ENCODE assay signal across 28 mouse cellular contexts in the genomic region with DNA sequence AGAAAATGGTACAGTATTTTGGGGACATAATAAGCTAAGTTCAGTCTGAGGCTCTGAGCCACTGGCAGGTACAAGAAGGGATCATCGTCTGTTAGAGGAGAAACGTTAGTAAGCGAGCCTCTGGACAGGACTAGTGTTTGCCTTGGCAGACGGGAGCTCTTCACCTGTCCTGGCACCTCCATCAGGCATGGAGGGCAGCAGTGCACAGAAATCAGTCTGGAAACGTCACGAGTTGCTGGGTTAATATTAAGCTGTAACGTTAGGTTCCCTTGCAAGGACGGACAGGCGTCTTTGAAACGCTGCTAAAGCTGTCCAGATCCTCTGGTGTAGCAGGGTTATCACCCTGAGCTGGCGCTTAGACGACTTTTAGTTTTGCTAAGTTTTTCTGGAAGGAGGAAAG. TPM values are rescaled to one million over a fixed set of nuclear protein-coding genes. Genes with fewer than 3 reads are reported as not detected.
DNase-seq lines count a peak whose midpoint lies in the region; ATAC-seq and TF ChIP-seq lines count a peak whose summit lies in the region.
"Had no signal": no experiment of that assay in that cellular context is flagged by ENCODE, and none has a peak within 500 bp of the region (broad histone marks: within the 10 kb centered on the region; RNA-seq: fewer than 3 reads in every experiment).

No protein-coding gene starts in this region.

- H3K9ac ChIP-seq in intestine, embryonic 14.5 days (ENCODE audit: low read length), result no peak overlapping the region
- no peak overlapping the region for H3K9ac ChIP-seq in intestine, embryonic 15.5 days
- H3K9ac ChIP-seq in lung, postnatal 0 days (replicated peaks; ENCODE audit: low read depth), result no peak overlapping the region
- H3K9ac ChIP-seq: embryonic facial prominence, embryonic 13.5 days; forebrain, embryonic 12.5 days; forebrain, embryonic 15.5 days; heart, embryonic 12.5 days; heart, embryonic 15.5 days had no signal

- H3K9me3 ChIP-seq in intestine, embryonic 14.5 days (ENCODE audit: control insufficient read depth, low read length), result no peaks in the 10 kb centered on the region
- no peaks in the 10 kb centered on the region for H3K9me3 ChIP-seq in intestine, embryonic 15.5 days
- no peaks in the 10 kb centered on the region for H3K9me3 ChIP-seq in lung, postnatal 0 days (ENCODE audit: low read length)
- H3K9me3 ChIP-seq: embryonic facial prominence, embryonic 13.5 days; forebrain, embryonic 12.5 days; forebrain, embryonic 15.5 days; heart, embryonic 12.5 days; heart, embryonic 15.5 days had no signal

- TF ChIP-seq CTCF in kidney, adult 2 months (conservative IDR thresholded peaks at IDR 0.05; ENCODE audit: insufficient read depth, insufficient read length, low read depth, low read length), result no peak
- TF ChIP-seq CTCF in lung, postnatal 0 days (IDR thresholded peaks at IDR 0.05), result no peak

- H3K27me3 ChIP-seq in intestine, embryonic 14.5 days (replicated peaks; ENCODE audit: control insufficient read depth, insufficient read depth, low read length), result no peaks in the 10 kb centered on the region
- H3K27me3 ChIP-seq in intestine, embryonic 15.5 days (replicated peaks), result no peaks in the 10 kb centered on the region
- H3K27me3 ChIP-seq in kidney, adult 2 months (replicated peaks; ENCODE audit: control insufficient read depth, insufficient read depth, low read length), result no peaks in the 10 kb centered on the region
- no peaks in the 10 kb centered on the region for H3K27me3 ChIP-seq in lung, postnatal 0 days (replicated peaks; ENCODE audit: insufficient read depth, low read length)
- H3K27me3 ChIP-seq: embryonic facial prominence, embryonic 13.5 days; forebrain, embryonic 12.5 days; forebrain, embryonic 15.5 days; heart, embryonic 12.5 days; heart, embryonic 15.5 days had no signal

- no peak for TF ChIP-seq POLR2A in kidney, adult 2 months (IDR thresholded peaks at IDR 0.05; ENCODE audit: low read depth, low read length)

- H3K27ac ChIP-seq in intestine, embryonic 14.5 days (ENCODE audit: low read depth), result no peak overlapping the region
- H3K27ac ChIP-seq in intestine, embryonic 15.5 days, result no peak overlapping the region
- H3K27ac ChIP-seq in kidney, adult 2 months (ENCODE audit: insufficient read depth, low read depth, low read length), result no peak overlapping the region
- H3K27ac ChIP-seq in lung, postnatal 0 days (ENCODE audit: low read length), result no peak overlapping the region
- H3K27ac ChIP-seq: embryonic facial prominence, embryonic 10.5 days; embryonic facial prominence, embryonic 13.5 days; forebrain, embryonic 12.5 days; forebrain, embryonic 15.5 days; heart, embryonic 15.5 days; hindbrain, embryonic 10.5 days had no signal

- no peaks in the 10 kb centered on the region for H3K4me1 ChIP-seq in intestine, embryonic 14.5 days (replicated peaks; ENCODE audit: control insufficient read depth, insufficient read depth, low read length)
- no peaks in the 10 kb centered on the region for H3K4me1 ChIP-seq in intestine, embryonic 15.5 days (replicated peaks)
- H3K4me1 ChIP-seq in kidney, adult 2 months (ENCODE audit: control insufficient read depth, insufficient read depth, low read length), result no peaks in the 10 kb centered on the region
- H3K4me1 ChIP-seq in lung, postnatal 0 days (ENCODE audit: insufficient read depth, low read depth, low read length), result no peaks in the 10 kb centered on the region
- H3K4me1 ChIP-seq: embryonic facial prominence, embryonic 10.5 days; embryonic facial prominence, embryonic 13.5 days; forebrain, embryonic 12.5 days; forebrain, embryonic 15.5 days; heart, embryonic 12.5 days; heart, embryonic 15.5 days; hindbrain, embryonic 10.5 days had no signal

- H3K4me2 ChIP-seq in intestine, embryonic 14.5 days (ENCODE audit: low read length), result no peak overlapping the region
- no peak overlapping the region for H3K4me2 ChIP-seq in intestine, embryonic 15.5 days (replicated peaks)
- no peak overlapping the region for H3K4me2 ChIP-seq in lung, postnatal 0 days (replicated peaks; ENCODE audit: low read depth, low read length)
- H3K4me2 ChIP-seq: embryonic facial prominence, embryonic 13.5 days; forebrain, embryonic 12.5 days; forebrain, embryonic 15.5 days; heart, embryonic 12.5 days; heart, embryonic 15.5 days had no signal

- ATAC-seq in intestine, embryonic 14.5 days (replicated peaks; ENCODE audit: low FRiP score, low TSS enrichment, low read depth), result no peak
- ATAC-seq in intestine, embryonic 15.5 days, result no peak
- no peak for ATAC-seq in lung, postnatal 0 days
- ATAC-seq: activated CD4-positive, CD25-positive, alpha-beta regulatory T cell, adult 4 months; forebrain, embryonic 15.5 days had no signal

- no peak overlapping the region for H3K4me3 ChIP-seq in intestine, embryonic 14.5 days (ENCODE audit: low read depth, low read length)
- no peak overlapping the region for H3K4me3 ChIP-seq in intestine, embryonic 15.5 days (replicated peaks)
- no peak overlapping the region for H3K4me3 ChIP-seq in kidney, adult 2 months (ENCODE audit: insufficient read depth, low read depth, low read length)
- H3K4me3 ChIP-seq in lung, postnatal 0 days (ENCODE audit: low read depth, low read length), result no peak overlapping the region
- H3K4me3 ChIP-seq: embryonic facial prominence, embryonic 10.5 days; embryonic facial prominence, embryonic 13.5 days; erythroblast, embryonic 14.5 days; forebrain, embryonic 12.5 days; forebrain, embryonic 15.5 days; heart, embryonic 12.5 days; heart, embryonic 15.5 days; hindbrain, embryonic 10.5 days had no signal

- DNase-seq in intestine, embryonic 14.5 days (ENCODE audit: low spot score), result peak; percentile 10
- peak; percentile 72 for DNase-seq in kidney, adult 2 months
- DNase-seq in kidney, postnatal 10 days, result no peak
- DNase-seq in kidney, postnatal 36 days, result peak; percentile 31 to 42
- no peak for DNase-seq in kidney, postnatal 14 days
- peak; percentile 10 for DNase-seq in lung, postnatal 0 days (ENCODE audit: low spot score)
- DNase-seq in lung, postnatal 10 days, result no peak
- DNase-seq: adrenal gland, adult 8-10 months; adrenal gland, postnatal 25 days; cerebellum, adult 11-12 months; cerebellum, adult 8-10 months; cerebellum, postnatal 10 days; cerebellum, postnatal 36 days; embryo, embryonic 11 days; gastrocnemius, postnatal 25 days; heart, adult 18-20 months; heart, postnatal 10 days; heart, postnatal 36 days had no signal

- TF ChIP-seq EP300 in lung, postnatal 0 days (IDR thresholded peaks at IDR 0.05), result no peak

- WGBS in intestine, embryonic 14.5 days, result 91% methylated on average over 12 of the region's 12 CpGs
- WGBS in intestine, embryonic 15.5 days, result 94% methylated on average over 12 of the region's 12 CpGs
- WGBS in kidney, adult 2 months, result 57% methylated on average over 12 of the region's 12 CpGs
- 75% methylated on average over 12 of the region's 12 CpGs for WGBS in lung, postnatal 0 days

- H3K36me3 ChIP-seq in intestine, embryonic 14.5 days (ENCODE audit: control insufficient read depth, insufficient read depth, low read length), result 0 out of 2 replicates have a peak, but pooled peaks cover 5% of the 10 kb centered on the region
- 0 out of 2 replicates have a peak, but pooled peaks cover 2% of the 10 kb centered on the region for H3K36me3 ChIP-seq in intestine, embryonic 15.5 days
- H3K36me3 ChIP-seq in kidney, adult 2 months (ENCODE audit: control insufficient read depth, insufficient read depth, low read length), result peaks cover 2% of the 10 kb centered on the region; the same call in 1 of the 2 replicates
- H3K36me3 ChIP-seq in lung, postnatal 0 days (ENCODE audit: insufficient read depth, low read length), result no peaks in the 10 kb centered on the region

RNA-seq across cellular contexts. Expression of a gene that starts 51.4 kb away (rescaled TPM):
- polyA plus RNA-seq in intestine, embryonic 14.5 days (2014; fragmentation: Nextera tagmentation; extraction: Ambion mirVana), result 7.3 and 8.3 TPM in 2 replicates
- 6.2 and 6.6 TPM in 2 replicates for polyA plus RNA-seq in intestine, embryonic 15.5 days (2015; fragmentation: Nextera tagmentation; extraction: Ambion mirVana)
- polyA plus RNA-seq in kidney, adult 2 months (2012; rRNA removed), result 10.9 and 11.2 TPM in 2 replicates
- polyA plus RNA-seq in lung, postnatal 0 days (2015; fragmentation: Nextera tagmentation; extraction: Ambion mirVana), result 0.70 and 1.2 TPM in 2 replicates

Comparison
In these comparisons a context has a peak if more than half of its experiments do, and no peak if none do; other contexts are left out.
1. DNase-seq: peak in intestine, embryonic 14.5 days (single experiment), kidney, adult 2 months (single experiment), kidney, postnatal 36 days (2 of 2) and lung, postnatal 0 days (single experiment); none in kidney, postnatal 10 days (single experiment), kidney, postnatal 14 days (single experiment) and lung, postnatal 10 days (single experiment).